Mouse (Mus musculus) lung, postnatal 0 days (tissue): ENCODE results near the gene Tfip11. TPM values are rescaled to one million over a fixed set of nuclear protein-coding genes. Genes with fewer than 3 reads are reported as not detected.
A peak's percentile ranks its signal among the peaks of the same experiment; 100 is the strongest.

ENCODE experiments used
- ATAC-seq: fragments of 200-750 bp; cut with Nextera tagmentation; 2 replicates; pipeline ENCODE4 v1.8.0; 2017; ENCODE audit warnings: moderate library complexity
- DNase-seq: peaks from one replicate; pipeline ENCODE4 v3.0.0-alpha.2; 2016; ENCODE audit warnings: low spot score
- H3K27ac ChIP-seq: fragments of 300-500 bp; sonication (generic); 2 replicates; pipeline ENCODE4 v1.5.1; 2014; ENCODE audit warnings: antibody characterized with exemption, mild to moderate bottlenecking, low read length, mixed read lengths
- H3K27me3 ChIP-seq: fragments of 300-500 bp; sonication (generic); replicated peaks from 2 replicates; pipeline ENCODE4 v1.6.1; 2014; ENCODE audit warnings: low read length, mixed read lengths; ENCODE audit not compliant: insufficient read depth
- H3K36me3 ChIP-seq: fragments of 300-500 bp; sonication (generic); 2 replicates; pipeline ENCODE4 v1.6.1; 2014; ENCODE audit warnings: low read length, mixed read lengths; ENCODE audit not compliant: insufficient read depth
- H3K4me1 ChIP-seq: fragments of 300-500 bp; sonication (generic); 2 replicates; pipeline ENCODE4 v1.6.1; 2014; ENCODE audit warnings: antibody characterized with exemption, low read depth, low read length, mixed read lengths; ENCODE audit not compliant: insufficient read depth
- H3K4me2 ChIP-seq: fragments of 300-500 bp; sonication (generic); replicated peaks from 2 replicates; pipeline ENCODE4 v1.6.1; 2014; ENCODE audit warnings: low read depth, mild to moderate bottlenecking, low read length, moderate library complexity, mixed read lengths
- H3K4me3 ChIP-seq: fragments of 300-500 bp; sonication (generic); 2 replicates; pipeline ENCODE4 v1.5.1; 2014; ENCODE audit warnings: low read depth, low read length
- H3K9ac ChIP-seq: fragments of 300-500 bp; sonication (generic); replicated peaks from 2 replicates; pipeline ENCODE4 v1.6.1; 2014; ENCODE audit warnings: low read depth, mild to moderate bottlenecking
- H3K9me3 ChIP-seq: fragments of 300-500 bp; sonication (generic); 2 replicates; pipeline ENCODE4 v1.6.1; 2016; ENCODE audit warnings: low read length, mixed read lengths
- CTCF ChIP-seq: IDR thresholded peaks from 2 replicates; pipeline ENCODE4 v1.5.1; 2016; ENCODE audit warnings: antibody characterized with exemption, mild to moderate bottlenecking
- EP300 ChIP-seq: IDR thresholded peaks from 2 replicates; pipeline ENCODE4 v1.6.1; 2016; ENCODE audit warnings: antibody characterized with exemption, mild to moderate bottlenecking, control low read depth
- WGBS: fragments of 180-500 bp; shearing (Covaris S2); extraction: QIAGEN DNeasy Blood & Tissue Kit; methylation state at CpG from one replicate; pipeline ENCODE4 v1.1.7; 2014; 5-methylcytosine and 5-hydroxymethylcytosine counted together
- polyA plus RNA-seq: library from polyadenylated mRNA; unstranded; fragments of >200 nt; fragmentation: Nextera tagmentation; extraction: Ambion mirVana; gene quantifications from 2 replicates; pipeline ENCODE4 v1.2.1, GENCODE M21; 2015

Gene Tfip11
- polyA plus RNA-seq, 1 experiment from 2014 or later: 16.0 TPM

- Histone ChIP-seq H3K27ac (no peak overlapping the region), H3K36me3 (no peaks in the 10 kb centered on the region), H3K9ac (no peak overlapping the region), H3K4me1 (no peaks in the 10 kb centered on the region), H3K9me3 (no peaks in the 10 kb centered on the region), H3K27me3 (no peaks in the 10 kb centered on the region), H3K4me3 (no peak overlapping the region), H3K4me2 (no peak overlapping the region)
- TF ChIP-seq EP300 (no peak), CTCF (no peak)
- DNase-seq (peak; percentile 85), ATAC-seq (peak; percentile 89)
- WGBS: 40% methylated on average over 16 of the region's 17 CpGs
Measured at GRCm38 (mm10) chr5:112382641-112383330, 56.6 kb downstream of the Tfip11 start.

- no peaks in the 10 kb centered on the region for H3K27me3 ChIP-seq
- 82% methylated on average over 13 of the region's 13 CpGs for WGBS
- no peak for ATAC-seq
Measured at GRCm38 (mm10) chr5:112384805-112385472, 58.8 kb downstream of the Tfip11 start.

GRCm38 (mm10) chr5:112385973-112386372 lies 59.8 kb downstream of the Tfip11 start:
- Histone ChIP-seq H3K27ac (no peak overlapping the region), H3K27me3 (no peaks in the 10 kb centered on the region), H3K4me1 (no peaks in the 10 kb centered on the region), H3K4me2 (no peak overlapping the region), H3K9ac (no peak overlapping the region), H3K36me3 (no peaks in the 10 kb centered on the region), H3K4me3 (no peak overlapping the region), H3K9me3 (no peaks in the 10 kb centered on the region)
- TF ChIP-seq CTCF (no peak), EP300 (no peak)
- DNase-seq: no peak
- WGBS: 65% methylated on average over 2 of the region's 2 CpGs
- ATAC-seq: no peak

More at GRCm38 (mm10) chr5:112384805-112385472, 58.8 kb downstream of the Tfip11 start:
- Histone ChIP-seq H3K9ac (no peak overlapping the region), H3K4me3 (no peak overlapping the region), H3K4me2 (no peak overlapping the region), H3K36me3 (no peaks in the 10 kb centered on the region), H3K9me3 (no peaks in the 10 kb centered on the region), H3K27ac (no peak overlapping the region), H3K4me1 (no peaks in the 10 kb centered on the region)
- no peak for DNase-seq
- TF ChIP-seq EP300: no peak
- TF ChIP-seq CTCF: no peak

Other genes starting within 250 kb of the Tfip11 start
- 0.87 and 1.5 TPM in 2 replicates for gene Cryba4, start 73.8 kb upstream of the Tfip11 start, polyA plus RNA-seq
- gene Crybb1, start 70.5 kb upstream of the Tfip11 start, polyA plus RNA-seq: 1.4 and 1.7 TPM in 2 replicates
- gene Tpst2, start 49.7 kb upstream of the Tfip11 start, polyA plus RNA-seq: 96.8 and 106 TPM in 2 replicates
- gene Srrd, start 16.7 kb downstream of the Tfip11 start, polyA plus RNA-seq: 21.3 and 21.9 TPM in 2 replicates
- gene Hps4, start 16.7 kb downstream of the Tfip11 start, polyA plus RNA-seq: 19.7 and 22.1 TPM in 2 replicates
- gene Gm6583, start 29.7 kb downstream of the Tfip11 start, polyA plus RNA-seq: 0.25 and 0.31 TPM in 2 replicates
- 1.9 and 2.0 TPM in 2 replicates for gene Asphd2, start 68.5 kb downstream of the Tfip11 start, polyA plus RNA-seq
- not detected in 2 replicates for gene Gm6588, start 123.1 kb downstream of the Tfip11 start, polyA plus RNA-seq